Mouse (Mus musculus) lung, embryonic 14.5 days (tissue): Measurements from ENCODE around the gene Elmo1. TPM values are rescaled to one million over a fixed set of nuclear protein-coding genes. Genes with fewer than 3 reads are reported as not detected.

Experiments used
- ATAC-seq: fragments of 200-750 bp; cut with Nextera tagmentation; 2 replicates; pipeline ENCODE4 v1.8.0; 2017; ENCODE audit warnings: mild to moderate bottlenecking, moderate TSS enrichment, moderate library complexity; ENCODE audit not compliant: insufficient read depth
- DNase-seq: peaks from one replicate; pipeline ENCODE4 v3.0.0-alpha.2; 2015
- H3K27ac ChIP-seq: fragments of 300-500 bp; sonication (generic); 2 replicates; pipeline ENCODE4 v1.5.1; 2014; ENCODE audit warnings: low read depth, mild to moderate bottlenecking, moderate library complexity
- H3K27me3 ChIP-seq: fragments of 300-500 bp; sonication (generic); 2 replicates; pipeline ENCODE4 v1.6.1; 2014; ENCODE audit warnings: low read length, control low read depth; ENCODE audit not compliant: insufficient read depth
- H3K36me3 ChIP-seq: fragments of 300-500 bp; sonication (generic); 2 replicates; pipeline ENCODE4 v1.6.1; 2014; ENCODE audit warnings: control low read depth; ENCODE audit not compliant: insufficient read depth
- H3K4me1 ChIP-seq: fragments of 300-500 bp; sonication (generic); 2 replicates; pipeline ENCODE4 v1.6.1; 2014; ENCODE audit warnings: antibody characterized with exemption, control low read depth; ENCODE audit not compliant: insufficient read depth
- H3K4me2 ChIP-seq: fragments of 300-500 bp; sonication (generic); 2 replicates; pipeline ENCODE4 v1.6.1; 2014; ENCODE audit warnings: mild to moderate bottlenecking
- H3K4me3 ChIP-seq: fragments of 300-500 bp; sonication (generic); 2 replicates; pipeline ENCODE4 v1.5.1; 2014; ENCODE audit warnings: low read depth, low read length
- H3K9ac ChIP-seq: fragments of 300-500 bp; sonication (generic); 2 replicates; pipeline ENCODE4 v1.6.1; 2014
- H3K9me3 ChIP-seq: fragments of 300-500 bp; sonication (generic); 2 replicates; pipeline ENCODE4 v1.6.1; 2016; ENCODE audit warnings: low read depth, low read length, control low read depth
- CTCF ChIP-seq: IDR thresholded peaks from 2 replicates; pipeline ENCODE4 v1.5.1; 2016; ENCODE audit warnings: antibody characterized with exemption, low read depth
- WGBS: fragments of 180-500 bp; shearing (Covaris S2); extraction: QIAGEN DNeasy Blood & Tissue Kit; methylation state at CpG from one replicate; pipeline ENCODE4 v1.1.7; 2014; 5-methylcytosine and 5-hydroxymethylcytosine counted together
- polyA plus RNA-seq: library from polyadenylated mRNA; unstranded; fragments of >200 nt; fragmentation: Nextera tagmentation; extraction: Ambion mirVana; gene quantifications from 2 replicates; pipeline ENCODE4 v1.2.1, GENCODE M21; 2014

The Elmo1 gene
- polyA plus RNA-seq, 1 experiment from 2014 or later = 37.8 TPM

- TF ChIP-seq CTCF = no peak
- DNase-seq = no peak
- Histone ChIP-seq H3K9ac (no peak overlapping the region), H3K27ac (no peak overlapping the region), H3K36me3 (peaks cover 5% of the 10 kb centered on the region; the same call in 1 of the 2 replicates), H3K4me1 (peaks cover 31% of the 10 kb centered on the region), H3K27me3 (no peaks in the 10 kb centered on the region), H3K4me3 (no peak overlapping the region), H3K9me3 (no peaks in the 10 kb centered on the region), H3K4me2 (no peak overlapping the region; the same call in 1 of the 2 replicates)
- ATAC-seq = no peak
- WGBS = 78% methylated on average over 4 of the region's 4 CpGs
These were observed 95.4 kb downstream of the Elmo1 start for GRCm38 (mm10) chr13:20185847-20186213.

GRCm38 (mm10) chr13:20187647-20188046 is 97.3 kb downstream of the Elmo1 start:
- no peak for ATAC-seq
- no peak overlapping the region for H3K9ac ChIP-seq
- peaks cover 21% of the 10 kb centered on the region for H3K4me1 ChIP-seq
- peak overlapping the region; percentile 56; the same call in 1 of the 2 replicates for H3K27ac ChIP-seq
- WGBS = 65% methylated on average over 2 of the region's 2 CpGs
- peak; percentile 56 for DNase-seq
- TF ChIP-seq CTCF = no peak
- no peaks in the 10 kb centered on the region for H3K27me3 ChIP-seq
- H3K4me2 ChIP-seq = no peak overlapping the region
- no peak overlapping the region for H3K4me3 ChIP-seq
- H3K9me3 ChIP-seq = no peaks in the 10 kb centered on the region
- H3K36me3 ChIP-seq = peaks cover 5% of the 10 kb centered on the region; the same call in 1 of the 2 replicates

- Histone ChIP-seq H3K4me3 (no peak overlapping the region), H3K4me1 (peaks cover 8% of the 10 kb centered on the region), H3K4me2 (no peak overlapping the region), H3K27ac (no peak overlapping the region), H3K9me3 (no peaks in the 10 kb centered on the region), H3K9ac (no peak overlapping the region), H3K27me3 (no peaks in the 10 kb centered on the region), H3K36me3 (peaks cover 5% of the 10 kb centered on the region; the same call in 1 of the 2 replicates)
- ATAC-seq (no peak), DNase-seq (no peak)
- 89% methylated on average over 6 of the region's 6 CpGs for WGBS
- TF ChIP-seq CTCF = no peak
These were observed 101.7 kb downstream of the Elmo1 start for GRCm38 (mm10) chr13:20192009-20192584.

GRCm38 (mm10) chr13:20200582-20200981 is 110.2 kb downstream of the Elmo1 start:
- 51% methylated on average over 2 of the region's 2 CpGs for WGBS
- DNase-seq (no peak), ATAC-seq (no peak)
- Histone ChIP-seq H3K36me3 (no peaks in the 10 kb centered on the region), H3K9me3 (no peaks in the 10 kb centered on the region), H3K4me1 (no peaks in the 10 kb centered on the region), H3K4me3 (no peak overlapping the region), H3K4me2 (no peak overlapping the region), H3K27me3 (no peaks in the 10 kb centered on the region), H3K27ac (no peak overlapping the region), H3K9ac (no peak overlapping the region)
- TF ChIP-seq CTCF = no peak

- H3K36me3 ChIP-seq = no peaks in the 10 kb centered on the region
- DNase-seq (peak; percentile 28), ATAC-seq (no peak)
- H3K4me2 ChIP-seq = no peak overlapping the region
- no peak overlapping the region for H3K9ac ChIP-seq
- no peak for TF ChIP-seq CTCF
- H3K27ac ChIP-seq = no peak overlapping the region
- H3K9me3 ChIP-seq = no peaks in the 10 kb centered on the region
- H3K27me3 ChIP-seq = no peaks in the 10 kb centered on the region
- H3K4me1 ChIP-seq = no peaks in the 10 kb centered on the region
- WGBS = 64% methylated on average over 4 of the region's 4 CpGs
- H3K4me3 ChIP-seq = no peak overlapping the region
These were observed 112.2 kb downstream of the Elmo1 start for GRCm38 (mm10) chr13:20202617-20203016.

- Histone ChIP-seq H3K27me3 (no peaks in the 10 kb centered on the region), H3K9me3 (no peaks in the 10 kb centered on the region), H3K36me3 (no peaks in the 10 kb centered on the region), H3K27ac (no peak overlapping the region), H3K4me1 (no peaks in the 10 kb centered on the region), H3K9ac (no peak overlapping the region), H3K4me3 (no peak overlapping the region), H3K4me2 (no peak overlapping the region)
- ATAC-seq (no peak), DNase-seq (no peak)
- no peak for TF ChIP-seq CTCF
These were observed 113.8 kb downstream of the Elmo1 start for GRCm38 (mm10) chr13:20204165-20204564.

GRCm38 (mm10) chr13:20205007-20205745 is 114.8 kb downstream of the Elmo1 start:
- H3K4me1 ChIP-seq = no peaks in the 10 kb centered on the region
- H3K4me2 ChIP-seq = no peak overlapping the region
- ATAC-seq = no peak
- TF ChIP-seq CTCF = no peak
- H3K4me3 ChIP-seq = no peak overlapping the region
- peak; percentile 58 for DNase-seq
- 85% methylated on average over 12 of the region's 12 CpGs for WGBS
- no peak overlapping the region for H3K9ac ChIP-seq
- no peaks in the 10 kb centered on the region for H3K9me3 ChIP-seq
- H3K27ac ChIP-seq = no peak overlapping the region
- H3K36me3 ChIP-seq = no peaks in the 10 kb centered on the region
- H3K27me3 ChIP-seq = no peaks in the 10 kb centered on the region
